In genomic region chr6:22446621-22447310, GRCm38 (mm10) we compare ENCODE assay signal across 10 mouse cellular contexts.
DNase-seq lines count a peak whose midpoint lies in the region; ATAC-seq and TF ChIP-seq lines count a peak whose summit lies in the region.
"Had no signal": no experiment of that assay in that cellular context is flagged by ENCODE, and none has a peak within 500 bp of the region (broad histone marks: within the 10 kb centered on the region; RNA-seq: fewer than 3 reads in every experiment).

No protein-coding gene starts in this region.

- no peak for TF ChIP-seq POLR2A in brain, embryonic 14.5 days (IDR thresholded peaks at IDR 0.05; ENCODE audit: borderline replicate concordance, extremely low read depth, insufficient read depth, insufficient read length, poor library complexity, severe bottlenecking)

- TF ChIP-seq CTCF in brain, embryonic 14.5 days (IDR thresholded peaks at IDR 0.05; ENCODE audit: borderline replicate concordance, extremely low read depth, insufficient read depth, insufficient read length) = peak; percentile 5; the same call in 1 of the 2 replicates

- peak; percentile 7 for DNase-seq in adrenal gland, adult 2 months
- no peak for DNase-seq in adrenal gland, postnatal 4 days (ENCODE audit: low spot score in 2 of 2)
- peak; percentile 5 for DNase-seq in lung, postnatal 36 days
- DNase-seq in lung, adult 18-20 months = no peak
- no peak for DNase-seq in brain, embryonic 14.5 days (ENCODE audit: low read depth)
- DNase-seq in thymus, postnatal 4 days = peak; percentile 51
- DNase-seq in cerebellum, adult 11 months = no peak
- DNase-seq: adrenal gland, adult 8-10 months; layer of hippocampus, adult 9-11 months had no signal

- ATAC-seq in cerebellum, adult (ENCODE audit: insufficient number of reproducible peaks, low FRiP score, low TSS enrichment) = no peak

Comparison
In these comparisons a context has a peak if more than half of its experiments do, and no peak if none do; other contexts are left out.
1. DNase-seq: peak in adrenal gland, adult 2 months (single experiment), lung, postnatal 36 days (single experiment) and thymus, postnatal 4 days (single experiment); none in adrenal gland, postnatal 4 days (0 of 2), lung, adult 18-20 months (0 of 2), brain, embryonic 14.5 days (single experiment) and cerebellum, adult 11 months (single experiment).